ENCODE assay signal across 30 mouse cellular contexts in genomic region chr13:70877550-70877913, GRCm38 (mm10). TPM values are rescaled to one million over a fixed set of nuclear protein-coding genes. Genes with fewer than 3 reads are reported as not detected.
A peak's percentile ranks its signal among the peaks of the same experiment; 100 is the strongest.
DNase-seq lines count a peak whose midpoint lies in the region; ATAC-seq and TF ChIP-seq lines count a peak whose summit lies in the region.
"Had no signal": no experiment of that assay in that cellular context is flagged by ENCODE, and none has a peak within 500 bp of the region (broad histone marks: within the 10 kb centered on the region; RNA-seq: fewer than 3 reads in every experiment).

No protein-coding gene starts in this region.

- peaks cover 10% of the 10 kb centered on the region for H3K4me1 ChIP-seq in kidney, embryonic 14.5 days (ENCODE audit: control insufficient read depth, insufficient read depth, low read length)
- H3K4me1 ChIP-seq in liver, embryonic 13.5 days (replicated peaks), result no peaks in the 10 kb centered on the region
- H3K4me1 ChIP-seq in lung, embryonic 14.5 days (ENCODE audit: insufficient read depth), result no peaks in the 10 kb centered on the region
- H3K4me1 ChIP-seq: embryonic facial prominence, embryonic 12.5 days; embryonic facial prominence, embryonic 15.5 days had no signal

- no peak overlapping the region for H3K4me2 ChIP-seq in kidney, embryonic 14.5 days (replicated peaks; ENCODE audit: low read depth, low read length)
- H3K4me2 ChIP-seq in liver, embryonic 13.5 days, result no peak overlapping the region
- H3K4me2 ChIP-seq in lung, embryonic 14.5 days, result no peak overlapping the region
- H3K4me2 ChIP-seq: embryonic facial prominence, embryonic 12.5 days; embryonic facial prominence, embryonic 15.5 days; heart, embryonic 11.5 days; heart, embryonic 15.5 days; hindbrain, embryonic 14.5 days had no signal

- TF ChIP-seq CTCF in lung, embryonic 14.5 days (IDR thresholded peaks at IDR 0.05; ENCODE audit: low read depth), result no peak

- DNase-seq in kidney, adult 18-20 months, result no peak
- no peak for DNase-seq in liver, embryonic 13.5 days
- no peak for DNase-seq in liver
- DNase-seq in lung, embryonic 14.5 days, result peak; percentile 10
- no peak for DNase-seq in lung, postnatal 10 days
- DNase-seq in lung, postnatal 36 days, result peak; percentile 2
- no peak for DNase-seq in lung, postnatal 25 days (ENCODE audit: low spot score)
- DNase-seq: adrenal gland, postnatal 10 days; adrenal gland, postnatal 36 days; B cell, adult 2 months; cerebellum, adult 11 months; cerebellum, adult 2 months; cerebellum, adult 9-11 months; cerebellum, postnatal 25 days; forebrain, postnatal 0 days; gastrocnemius, adult 2 months; gastrocnemius, postnatal 14 days; heart, adult 11 months; heart, postnatal 10 days; heart, postnatal 36 days had no signal

- H3K9ac ChIP-seq in kidney, embryonic 14.5 days (ENCODE audit: low read depth, low read length), result no peak overlapping the region
- no peak overlapping the region for H3K9ac ChIP-seq in liver, embryonic 13.5 days
- no peak overlapping the region for H3K9ac ChIP-seq in lung, embryonic 14.5 days
- H3K9ac ChIP-seq: embryonic facial prominence, embryonic 12.5 days; embryonic facial prominence, embryonic 15.5 days; forebrain, postnatal 0 days; heart, embryonic 15.5 days; hindbrain, embryonic 14.5 days had no signal

- H3K27me3 ChIP-seq in kidney, embryonic 14.5 days (ENCODE audit: control insufficient read depth, insufficient read depth, low read length), result no peaks in the 10 kb centered on the region
- no peaks in the 10 kb centered on the region for H3K27me3 ChIP-seq in liver, embryonic 13.5 days
- no peaks in the 10 kb centered on the region for H3K27me3 ChIP-seq in lung, embryonic 14.5 days (ENCODE audit: insufficient read depth, low read length)
- H3K27me3 ChIP-seq: CH12.LX; embryonic facial prominence, embryonic 12.5 days; embryonic facial prominence, embryonic 15.5 days; heart, embryonic 15.5 days; Patski had no signal

- no peaks in the 10 kb centered on the region for H3K36me3 ChIP-seq in kidney, embryonic 14.5 days (ENCODE audit: control insufficient read depth, insufficient read depth, low read length)
- H3K36me3 ChIP-seq in liver, embryonic 13.5 days, result no peaks in the 10 kb centered on the region
- H3K36me3 ChIP-seq in lung, embryonic 14.5 days (ENCODE audit: insufficient read depth), result no peaks in the 10 kb centered on the region
- H3K36me3 ChIP-seq: embryonic facial prominence, embryonic 12.5 days; embryonic facial prominence, embryonic 15.5 days; G1E; heart, embryonic 15.5 days had no signal

- peak; percentile 3; the same call in 1 of the 2 replicates for ATAC-seq in kidney, embryonic 14.5 days (ENCODE audit: low FRiP score, low TSS enrichment)
- ATAC-seq in liver, embryonic 13.5 days (ENCODE audit: low read depth), result 0 out of 2 replicates have a peak, but pooled peaks have one; percentile 31
- ATAC-seq in lung, embryonic 14.5 days (ENCODE audit: insufficient read depth), result no peak
- ATAC-seq: forebrain, embryonic 14.5 days; forebrain, postnatal 0 days had no signal

- no peak overlapping the region for H3K4me3 ChIP-seq in kidney, embryonic 14.5 days (ENCODE audit: low read length)
- no peak overlapping the region for H3K4me3 ChIP-seq in liver, embryonic 13.5 days (replicated peaks)
- no peak overlapping the region for H3K4me3 ChIP-seq in lung, embryonic 14.5 days (ENCODE audit: low read depth, low read length)
- H3K4me3 ChIP-seq: embryonic facial prominence, embryonic 12.5 days; embryonic facial prominence, embryonic 15.5 days; gastrocnemius, adult 2 months; heart, embryonic 15.5 days had no signal

- 98% methylated on average over 1 of the region's 1 CpGs for WGBS in kidney, embryonic 14.5 days
- 72% methylated on average over 1 of the region's 1 CpGs for WGBS in liver, embryonic 13.5 days (ENCODE audit: insufficient replicate concordance)
- WGBS in lung, embryonic 14.5 days, result 75% methylated on average over 1 of the region's 1 CpGs

- no peaks in the 10 kb centered on the region for H3K9me3 ChIP-seq in kidney, embryonic 14.5 days (ENCODE audit: control insufficient read depth, low read length)
- H3K9me3 ChIP-seq in liver, embryonic 13.5 days (replicated peaks), result no peaks in the 10 kb centered on the region
- H3K9me3 ChIP-seq in lung, embryonic 14.5 days (ENCODE audit: low read depth, low read length), result no peaks in the 10 kb centered on the region
- H3K9me3 ChIP-seq: embryonic facial prominence, embryonic 12.5 days; embryonic facial prominence, embryonic 15.5 days; heart, embryonic 15.5 days had no signal

- 0 out of 2 replicates have a peak overlapping the region, but pooled peaks have one; percentile 11 for H3K27ac ChIP-seq in kidney, embryonic 14.5 days (ENCODE audit: low read depth, low read length)
- H3K27ac ChIP-seq in liver, embryonic 13.5 days, result no peak overlapping the region
- no peak overlapping the region for H3K27ac ChIP-seq in lung, embryonic 14.5 days (ENCODE audit: low read depth)
- H3K27ac ChIP-seq: embryonic facial prominence, embryonic 12.5 days; embryonic facial prominence, embryonic 15.5 days; gastrocnemius, adult 2 months; hindbrain, embryonic 14.5 days had no signal

RNA-seq across cellular contexts. Expression of gene Adamts16, which starts 35.9 kb away (rescaled TPM):
- polyA plus RNA-seq in kidney, embryonic 14.5 days (2014; fragmentation: Nextera tagmentation; extraction: Ambion mirVana), result 6.6 and 11.2 TPM in 2 replicates
- 0.07 and 0.09 TPM in 2 replicates for polyA plus RNA-seq in liver, embryonic 13.5 days (2015; fragmentation: Nextera tagmentation; extraction: Ambion mirVana)
- 0.04 and 0.07 TPM in 2 replicates for polyA plus RNA-seq in lung, embryonic 14.5 days (2014; fragmentation: Nextera tagmentation; extraction: Ambion mirVana)
- polyA plus RNA-seq: G1E had no signal

Comparison
In these comparisons a context has a peak if more than half of its experiments do, and no peak if none do; other contexts are left out.
1. DNase-seq: peak in lung, embryonic 14.5 days (single experiment) and lung, postnatal 36 days (single experiment); none in kidney, adult 18-20 months (single experiment), liver, embryonic 13.5 days (single experiment), liver (single experiment), lung, postnatal 10 days (single experiment) and lung, postnatal 25 days (single experiment).